Mouse (Mus musculus) lung, postnatal 0 days (tissue): Measurements from ENCODE around the gene Cyb5d1.

Experiments
- CTCF ChIP-seq: IDR thresholded peaks from 2 replicates; pipeline ENCODE4 v1.5.1; 2016; ENCODE audit warnings: antibody characterized with exemption, mild to moderate bottlenecking
- EP300 ChIP-seq: IDR thresholded peaks from 2 replicates; pipeline ENCODE4 v1.6.1; 2016; ENCODE audit warnings: antibody characterized with exemption, mild to moderate bottlenecking, control low read depth

GRCm38 (mm10) chr11:69437291-69437690 lies 41.9 kb upstream of the Cyb5d1 start:
- no peak for TF ChIP-seq EP300
- no peak for TF ChIP-seq CTCF
